Mouse (Mus musculus) stomach, embryonic 16.5 days (tissue): ENCODE data around the gene Dcaf7. TPM values are rescaled to one million over a fixed set of nuclear protein-coding genes. Genes with fewer than 3 reads are reported as not detected.
A peak's percentile ranks its signal among the peaks of the same experiment; 100 is the strongest.

Experiments used
- ATAC-seq: fragments of 200-750 bp; cut with Nextera tagmentation; 2 replicates; pipeline ENCODE4 v1.8.0; 2017; ENCODE audit warnings: moderate number of reproducible peaks, moderate TSS enrichment; ENCODE audit not compliant: insufficient read depth, low FRiP score
- H3K27ac ChIP-seq: fragments of 300-500 bp; sonication (generic); 2 replicates; pipeline ENCODE4 v1.5.1; 2014; ENCODE audit warnings: low read length
- H3K27me3 ChIP-seq: fragments of 300-500 bp; sonication (generic); 2 replicates; pipeline ENCODE4 v1.6.1; 2014; ENCODE audit warnings: low read length, control low read depth, mixed read lengths; ENCODE audit not compliant: control insufficient read depth, insufficient read depth
- H3K36me3 ChIP-seq: fragments of 300-500 bp; sonication (generic); 2 replicates; pipeline ENCODE4 v1.6.1; 2014; ENCODE audit warnings: low read length; ENCODE audit not compliant: control insufficient read depth, insufficient read depth
- H3K4me1 ChIP-seq: fragments of 300-500 bp; sonication (generic); 2 replicates; pipeline ENCODE4 v1.6.1; 2014; ENCODE audit warnings: low read length, control low read depth, mixed read lengths; ENCODE audit not compliant: control insufficient read depth, insufficient read depth
- H3K4me2 ChIP-seq: fragments of 300-500 bp; sonication (generic); 2 replicates; pipeline ENCODE4 v1.6.1; 2014; ENCODE audit warnings: low read depth, low read length, mixed read lengths
- H3K4me3 ChIP-seq: fragments of 300-500 bp; sonication (generic); replicated peaks from 2 replicates; pipeline ENCODE4 v1.5.1; 2014; ENCODE audit warnings: mild to moderate bottlenecking, low read length
- H3K9ac ChIP-seq: fragments of 300-500 bp; sonication (generic); 2 replicates; pipeline ENCODE4 v1.6.1; 2014; ENCODE audit warnings: low read length
- H3K9me3 ChIP-seq: fragments of 300-500 bp; sonication (generic); replicated peaks from 2 replicates; pipeline ENCODE4 v1.6.1; 2016; ENCODE audit warnings: low read length, control low read depth; ENCODE audit not compliant: control insufficient read depth
- WGBS: fragments of 180-500 bp; shearing (Covaris S2); extraction: QIAGEN DNeasy Blood & Tissue Kit; methylation state at CpG from one replicate; pipeline ENCODE4 v1.1.7; 2014; 5-methylcytosine and 5-hydroxymethylcytosine counted together
- polyA plus RNA-seq: library from polyadenylated mRNA; unstranded; fragments of >200 nt; fragmentation: Nextera tagmentation; extraction: Ambion mirVana; gene quantifications from 2 replicates; pipeline ENCODE4 v1.2.1, GENCODE M21; 2015

Gene Dcaf7
- polyA plus RNA-seq: 53.3 and 54.3 TPM in 2 replicates

- peaks cover 7% of the 10 kb centered on the region for H3K4me1 ChIP-seq
- peak; percentile 99 for ATAC-seq
- H3K27me3 ChIP-seq: no peaks in the 10 kb centered on the region
- peak within 1 kb of the TSS; percentile 91 for H3K9ac ChIP-seq
- no peaks in the 10 kb centered on the region for H3K36me3 ChIP-seq
- peak within 1 kb of the TSS; percentile 96 for H3K4me3 ChIP-seq
- H3K27ac ChIP-seq: peak within 1 kb of the TSS; percentile 91
- peak within 1 kb of the TSS; percentile 89 for H3K4me2 ChIP-seq
- no peaks in the 10 kb centered on the region for H3K9me3 ChIP-seq
- WGBS: under 1% methylated on average over 66 of the region's 66 CpGs
Measured at GRCm38 (mm10) chr11:106036548-106037417, at the start of gene Dcaf7. Gene Dcaf7 (plus strand): TSS chr11:106036872.

GRCm38 (mm10) chr11:105987446-105987845, 49.2 kb upstream of the Dcaf7 start:
- no peaks in the 10 kb centered on the region for H3K4me1 ChIP-seq
- no peaks in the 10 kb centered on the region for H3K27me3 ChIP-seq
- H3K4me2 ChIP-seq: no peak overlapping the region
- H3K9ac ChIP-seq: no peak overlapping the region
- H3K27ac ChIP-seq: no peak overlapping the region
- ATAC-seq: no peak
- no peaks in the 10 kb centered on the region for H3K9me3 ChIP-seq
- H3K4me3 ChIP-seq: no peak overlapping the region
- H3K36me3 ChIP-seq: no peaks in the 10 kb centered on the region
- WGBS: 64% methylated on average over 6 of the region's 6 CpGs

GRCm38 (mm10) chr11:105989446-105989845, 47.2 kb upstream of the Dcaf7 start:
- Histone ChIP-seq H3K4me2 (no peak overlapping the region), H3K4me1 (no peaks in the 10 kb centered on the region), H3K27me3 (no peaks in the 10 kb centered on the region), H3K9ac (no peak overlapping the region), H3K36me3 (no peaks in the 10 kb centered on the region), H3K4me3 (no peak overlapping the region), H3K27ac (no peak overlapping the region), H3K9me3 (no peaks in the 10 kb centered on the region)
- WGBS: 70% methylated on average over 6 of the region's 6 CpGs
- no peak for ATAC-seq

- Histone ChIP-seq H3K27me3 (no peaks in the 10 kb centered on the region), H3K4me3 (no peak overlapping the region), H3K9me3 (no peaks in the 10 kb centered on the region), H3K4me1 (no peaks in the 10 kb centered on the region), H3K9ac (no peak overlapping the region), H3K27ac (no peak overlapping the region), H3K4me2 (no peak overlapping the region), H3K36me3 (no peaks in the 10 kb centered on the region)
- ATAC-seq: no peak
- WGBS: 49% methylated on average over 2 of the region's 2 CpGs
Measured at GRCm38 (mm10) chr11:105990231-105990630, 46.4 kb upstream of the Dcaf7 start.

GRCm38 (mm10) chr11:105994375-105994774, 42.3 kb upstream of the Dcaf7 start, which contains the start of gene Ace3:
Gene Ace3 (plus strand): TSS chr11:105994675.
- H3K4me3 ChIP-seq: no peak within 1 kb of the TSS
- H3K27ac ChIP-seq: no peak within 1 kb of the TSS
- H3K4me2 ChIP-seq: no peak within 1 kb of the TSS
- 90% methylated on average over 3 of the region's 3 CpGs for WGBS
- H3K36me3 ChIP-seq: no peaks in the 10 kb centered on the region
- no peak for ATAC-seq
- H3K9ac ChIP-seq: no peak within 1 kb of the TSS
- no peaks in the 10 kb centered on the region for H3K27me3 ChIP-seq
- no peaks in the 10 kb centered on the region for H3K9me3 ChIP-seq
- no peaks in the 10 kb centered on the region for H3K4me1 ChIP-seq

- H3K27me3 ChIP-seq: no peaks in the 10 kb centered on the region
- WGBS: 94% methylated on average over 6 of the region's 6 CpGs
- H3K4me3 ChIP-seq: no peak overlapping the region
- no peaks in the 10 kb centered on the region for H3K4me1 ChIP-seq
- H3K9ac ChIP-seq: no peak overlapping the region
- no peaks in the 10 kb centered on the region for H3K36me3 ChIP-seq
- no peak overlapping the region for H3K27ac ChIP-seq
- H3K9me3 ChIP-seq: no peaks in the 10 kb centered on the region
- no peak overlapping the region for H3K4me2 ChIP-seq
- ATAC-seq: no peak
Measured at GRCm38 (mm10) chr11:106000062-106000461, 36.6 kb upstream of the Dcaf7 start.

- Histone ChIP-seq H3K36me3 (no peaks in the 10 kb centered on the region), H3K4me3 (no peak overlapping the region), H3K4me1 (no peaks in the 10 kb centered on the region), H3K27ac (no peak overlapping the region), H3K9ac (no peak overlapping the region), H3K27me3 (no peaks in the 10 kb centered on the region), H3K4me2 (no peak overlapping the region), H3K9me3 (no peaks in the 10 kb centered on the region)
- ATAC-seq: no peak
- WGBS: 35% methylated on average over 4 of the region's 4 CpGs
Measured at GRCm38 (mm10) chr11:106001718-106002117, 35.0 kb upstream of the Dcaf7 start.

- H3K36me3 ChIP-seq: no peaks in the 10 kb centered on the region
- no peak overlapping the region for H3K9ac ChIP-seq
- no peaks in the 10 kb centered on the region for H3K4me1 ChIP-seq
- H3K27me3 ChIP-seq: 0 out of 2 replicates have a peak, but pooled peaks cover 3% of the 10 kb centered on the region
- H3K9me3 ChIP-seq: no peaks in the 10 kb centered on the region
- ATAC-seq: no peak
- H3K27ac ChIP-seq: no peak overlapping the region
- 70% methylated on average over 1 of the region's 1 CpGs for WGBS
- H3K4me2 ChIP-seq: no peak overlapping the region
- H3K4me3 ChIP-seq: no peak overlapping the region
Measured at GRCm38 (mm10) chr11:106004576-106004975, 32.1 kb upstream of the Dcaf7 start.

GRCm38 (mm10) chr11:106005970-106006369, 30.7 kb upstream of the Dcaf7 start:
- Histone ChIP-seq H3K9me3 (no peaks in the 10 kb centered on the region), H3K4me2 (no peak overlapping the region), H3K4me1 (no peaks in the 10 kb centered on the region), H3K27me3 (peaks cover 9% of the 10 kb centered on the region; the same call in 1 of the 2 replicates), H3K4me3 (no peak overlapping the region), H3K27ac (no peak overlapping the region), H3K36me3 (no peaks in the 10 kb centered on the region), H3K9ac (no peak overlapping the region)
- ATAC-seq: no peak
- WGBS: 20% methylated on average over 5 of the region's 5 CpGs
